Mouse (Mus musculus): ENCODE data around the gene Ppm1h.

DNA sequence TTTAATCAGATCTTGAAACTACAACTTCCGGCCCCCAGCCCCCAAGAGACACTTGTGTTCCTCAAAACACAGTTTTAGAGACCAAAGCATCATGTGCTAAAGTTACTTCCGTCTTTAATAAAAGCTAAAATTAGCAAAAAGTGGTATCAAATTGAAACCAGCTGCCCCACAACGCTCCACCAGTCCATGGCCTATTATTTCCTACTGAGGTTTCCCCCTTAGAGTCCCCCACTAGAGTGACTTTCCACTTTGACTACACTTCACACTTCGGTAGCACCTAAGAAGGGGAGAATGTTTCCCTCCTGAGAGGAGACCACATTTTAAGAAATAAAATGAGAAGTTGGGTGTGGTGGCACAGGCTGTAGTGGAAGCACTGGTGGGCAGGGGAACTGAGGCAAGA lies 58.3 kb downstream of the Ppm1h start:
- TF ChIP-seq CTCF (IDR thresholded peaks at IDR 0.05; ENCODE audit: low read depth) (no peak), EP300 (IDR thresholded peaks at IDR 0.05; ENCODE audit: low read depth) (no peak)
